ENCODE assay signal across 9 mouse cellular contexts in the genomic region with DNA sequence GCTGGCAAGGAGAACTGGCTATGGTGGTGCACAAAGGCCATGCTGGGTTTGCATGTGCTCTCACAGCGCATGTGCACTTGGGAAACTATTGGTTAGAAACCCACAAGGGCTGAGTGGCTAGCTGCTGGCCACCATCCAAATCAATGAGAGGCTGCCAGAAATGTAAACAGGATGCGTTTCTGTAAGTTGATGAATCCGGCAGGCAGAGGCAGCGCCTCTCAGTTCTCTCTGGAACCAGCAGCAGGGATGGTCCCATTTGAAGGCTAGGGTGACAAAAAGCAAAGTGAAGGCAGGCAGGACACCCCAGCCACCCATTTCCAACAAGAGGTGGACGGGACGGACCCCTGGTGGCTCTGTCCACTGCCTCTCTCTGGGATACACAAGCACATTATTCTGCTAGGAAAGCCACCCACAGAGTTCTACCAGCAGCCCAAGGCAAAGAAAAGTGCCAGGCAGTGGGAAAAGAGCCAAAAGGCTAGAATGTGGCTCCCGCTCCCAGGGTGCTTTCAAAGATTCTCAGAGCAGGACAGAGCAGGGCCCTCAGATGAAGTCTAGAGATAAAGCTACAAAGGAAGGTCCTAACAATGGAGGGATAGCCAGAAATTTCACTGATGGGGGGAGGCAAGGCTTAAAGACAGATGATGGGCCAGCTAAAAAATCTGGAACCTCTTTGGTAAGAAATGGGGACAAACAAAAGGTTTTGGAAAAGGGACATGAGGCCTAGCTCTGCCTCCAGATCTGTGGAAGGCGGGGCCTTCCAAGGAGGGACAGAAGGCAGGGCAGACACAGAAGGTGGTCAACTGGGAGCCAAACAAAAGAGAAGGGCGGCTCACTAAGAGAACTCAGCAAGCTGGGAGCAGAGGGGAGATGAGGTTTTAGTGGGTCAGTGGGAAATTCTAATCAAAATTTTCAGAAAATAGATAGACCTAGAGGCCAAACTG. TPM values are rescaled to one million over a fixed set of nuclear protein-coding genes. Genes with fewer than 3 reads are reported as not detected.
DNase-seq lines count a peak whose midpoint lies in the region; ATAC-seq lines count a peak whose summit lies in the region.
"Had no signal": no experiment of that assay in that cellular context is flagged by ENCODE, and none has a peak within 500 bp of the region (broad histone marks: within the 10 kb centered on the region; RNA-seq: fewer than 3 reads in every experiment).

No protein-coding gene starts in this region.

- peaks cover 72% of the 10 kb centered on the region for H3K4me1 ChIP-seq in heart, embryonic 12.5 days (replicated peaks)
- H3K4me1 ChIP-seq in limb, embryonic 13.5 days: peaks cover 62% of the 10 kb centered on the region
- peaks cover 30% of the 10 kb centered on the region for H3K4me1 ChIP-seq in midbrain, embryonic 12.5 days
- H3K4me1 ChIP-seq in stomach, embryonic 16.5 days (ENCODE audit: control insufficient read depth, insufficient read depth, low read length): peaks cover 58% of the 10 kb centered on the region

- no peaks in the 10 kb centered on the region for H3K27me3 ChIP-seq in heart, embryonic 12.5 days (replicated peaks)
- H3K27me3 ChIP-seq in limb, embryonic 13.5 days: no peaks in the 10 kb centered on the region
- no peaks in the 10 kb centered on the region for H3K27me3 ChIP-seq in midbrain, embryonic 12.5 days
- H3K27me3 ChIP-seq in stomach, embryonic 16.5 days (ENCODE audit: control insufficient read depth, insufficient read depth, low read length): no peaks in the 10 kb centered on the region
- H3K27me3 ChIP-seq: CH12.LX had no signal

- 0 out of 2 replicates have a peak overlapping the region, but pooled peaks have one; percentile 16 for H3K9ac ChIP-seq in heart, embryonic 12.5 days
- no peak overlapping the region for H3K9ac ChIP-seq in limb, embryonic 13.5 days
- peak overlapping the region; percentile 38; the same call in 1 of the 2 replicates for H3K9ac ChIP-seq in midbrain, embryonic 12.5 days (replicated peaks)
- H3K9ac ChIP-seq in stomach, embryonic 16.5 days (ENCODE audit: low read length): peak overlapping the region; percentile 37; the same call in 1 of the 2 replicates

- H3K36me3 ChIP-seq in heart, embryonic 12.5 days: peaks cover 3% of the 10 kb centered on the region; the same call in 1 of the 2 replicates
- H3K36me3 ChIP-seq in limb, embryonic 13.5 days: peaks cover 6% of the 10 kb centered on the region; the same call in 1 of the 2 replicates
- no peaks in the 10 kb centered on the region for H3K36me3 ChIP-seq in midbrain, embryonic 12.5 days
- H3K36me3 ChIP-seq in stomach, embryonic 16.5 days (ENCODE audit: control insufficient read depth, insufficient read depth, low read length): no peaks in the 10 kb centered on the region

- no peak overlapping the region for H3K4me3 ChIP-seq in heart, embryonic 12.5 days
- no peak overlapping the region for H3K4me3 ChIP-seq in limb, embryonic 13.5 days
- H3K4me3 ChIP-seq in midbrain, embryonic 12.5 days: no peak overlapping the region
- no peak overlapping the region for H3K4me3 ChIP-seq in stomach, embryonic 16.5 days (replicated peaks; ENCODE audit: low read length)

- WGBS in heart, embryonic 12.5 days: 47% methylated on average over 9 of the region's 9 CpGs
- WGBS in limb, embryonic 13.5 days: 41% methylated on average over 9 of the region's 9 CpGs
- 43% methylated on average over 9 of the region's 9 CpGs for WGBS in midbrain, embryonic 12.5 days
- 26% methylated on average over 9 of the region's 9 CpGs for WGBS in stomach, embryonic 16.5 days

- peak overlapping the region; percentile 81 for H3K27ac ChIP-seq in heart, embryonic 12.5 days (ENCODE audit: poor library complexity, severe bottlenecking)
- H3K27ac ChIP-seq in limb, embryonic 13.5 days: peak overlapping the region; percentile 75
- peak overlapping the region; percentile 88 for H3K27ac ChIP-seq in midbrain, embryonic 12.5 days (replicated peaks)
- peak overlapping the region; percentile 93 for H3K27ac ChIP-seq in stomach, embryonic 16.5 days (ENCODE audit: low read length)

- 0 out of 2 replicates have a peak, but pooled peaks have one; percentile 15 for ATAC-seq in heart, embryonic 12.5 days (ENCODE audit: insufficient number of reproducible peaks, low FRiP score)
- peak; percentile 49; the same call in 1 of the 2 replicates for ATAC-seq in limb, embryonic 13.5 days (ENCODE audit: low FRiP score, low read depth)
- peak; percentile 56 for ATAC-seq in midbrain, embryonic 12.5 days (ENCODE audit: low FRiP score, low read depth)
- peak; percentile 65 for ATAC-seq in stomach, embryonic 16.5 days (ENCODE audit: insufficient read depth, low FRiP score)

- peak; percentile 35 for DNase-seq in gastrocnemius, postnatal 14 days
- no peak for DNase-seq in gastrocnemius, postnatal 25 days
- DNase-seq in embryo, embryonic 10 days (ENCODE audit: low spot score): peak; percentile 48
- DNase-seq in kidney, adult 9 months: peak; percentile 59

- intact Hi-C loops in gastrocnemius, postnatal 14 days (cut with DNase I; ENCODE audit: low total_unique reads): no loop called here

- H3K9me3 ChIP-seq in heart, embryonic 12.5 days (replicated peaks): no peaks in the 10 kb centered on the region
- H3K9me3 ChIP-seq in limb, embryonic 13.5 days: no peaks in the 10 kb centered on the region
- H3K9me3 ChIP-seq in midbrain, embryonic 12.5 days: no peaks in the 10 kb centered on the region
- H3K9me3 ChIP-seq in stomach, embryonic 16.5 days (replicated peaks; ENCODE audit: control insufficient read depth, low read length): no peaks in the 10 kb centered on the region

- H3K4me2 ChIP-seq in heart, embryonic 12.5 days: 0 out of 2 replicates have a peak overlapping the region, but pooled peaks have one; percentile 11
- no peak overlapping the region for H3K4me2 ChIP-seq in limb, embryonic 13.5 days (replicated peaks)
- H3K4me2 ChIP-seq in midbrain, embryonic 12.5 days (replicated peaks): no peak overlapping the region
- peak overlapping the region; percentile 34; the same call in 1 of the 2 replicates for H3K4me2 ChIP-seq in stomach, embryonic 16.5 days (ENCODE audit: low read depth, low read length)

RNA-seq across cellular contexts. Expression of a gene that starts 39.0 kb away (rescaled TPM):
- total RNA-seq in gastrocnemius, postnatal 14 days (2021): 10 to 100 TPM; 26.6 to 35.0 TPM
- total RNA-seq in gastrocnemius, postnatal 25 days (2021): 10 to 100 TPM; 26.2 to 27.7 TPM
- polyA plus RNA-seq in heart, embryonic 12.5 days (2016; fragmentation: Nextera tagmentation; extraction: Ambion mirVana): 48.5 and 50.6 TPM in 2 replicates
- 12.0 and 13.8 TPM in 2 replicates for polyA plus RNA-seq in limb, embryonic 13.5 days (2015; fragmentation: Nextera tagmentation; extraction: Ambion mirVana)
- 22.3 and 24.4 TPM in 2 replicates for polyA plus RNA-seq in midbrain, embryonic 12.5 days (2016; fragmentation: Nextera tagmentation; extraction: Ambion mirVana)
- polyA plus RNA-seq in stomach, embryonic 16.5 days (2015; fragmentation: Nextera tagmentation; extraction: Ambion mirVana): 6.9 and 7.2 TPM in 2 replicates

Comparison
In these comparisons a context has a peak if more than half of its experiments do, and no peak if none do; other contexts are left out.
1. ATAC-seq: peak in every context shown above with its lines; median percentile 65 in stomach, embryonic 16.5 days; 56 in midbrain, embryonic 12.5 days; 49 in limb, embryonic 13.5 days; 15 in heart, embryonic 12.5 days.
2. H3K4me2 ChIP-seq: peak in heart, embryonic 12.5 days (single experiment) and stomach, embryonic 16.5 days (single experiment); none in limb, embryonic 13.5 days (single experiment) and midbrain, embryonic 12.5 days (single experiment).
3. Peak in every context shown above with its lines, with median percentiles within 50 percentile points of each other: H3K27ac ChIP-seq.